Mouse (Mus musculus): ENCODE data around the gene Hist1h2ai.
"Not testable (repeated sequence)": the region's sequence is repeated elsewhere in the genome, so short reads cannot be mapped to it uniquely, and the experiment has no call there.

DNA sequence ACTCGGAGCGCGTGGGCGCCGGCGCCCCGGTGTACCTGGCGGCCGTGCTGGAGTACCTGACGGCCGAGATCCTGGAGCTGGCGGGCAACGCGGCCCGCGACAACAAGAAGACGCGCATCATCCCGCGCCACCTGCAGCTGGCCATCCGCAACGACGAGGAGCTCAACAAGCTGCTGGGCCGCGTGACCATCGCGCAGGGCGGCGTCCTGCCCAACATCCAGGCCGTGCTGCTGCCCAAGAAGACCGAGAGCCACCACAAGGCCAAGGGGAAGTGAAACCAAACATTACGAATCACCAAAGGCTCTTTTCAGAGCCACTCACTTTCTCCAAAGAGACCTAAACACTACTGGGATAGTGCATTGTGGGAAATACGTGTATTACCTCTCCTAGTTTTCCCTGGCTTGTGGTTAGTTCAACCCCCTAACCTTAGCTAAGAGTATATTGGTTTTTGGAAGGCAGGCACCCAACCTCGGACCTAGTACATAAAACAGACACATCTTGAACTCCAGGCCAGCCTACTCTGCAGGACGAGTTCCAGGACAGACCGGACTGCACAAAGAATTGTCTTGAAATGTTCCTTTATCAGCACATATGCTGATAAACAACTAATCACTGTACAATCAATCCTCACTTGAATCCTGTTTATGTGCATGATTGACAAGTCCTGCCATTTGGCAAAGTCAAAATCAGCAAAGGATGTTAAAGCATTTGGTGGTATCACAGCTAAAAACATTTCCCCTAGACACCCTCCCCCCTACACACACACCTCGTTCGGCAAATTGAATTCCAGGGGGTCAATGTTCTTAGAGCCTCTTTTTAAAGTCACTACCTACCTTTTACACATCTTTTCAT lies 544 bp downstream of the Hist1h2ai start:
- peak; percentile 58; the same call in 1 of the 2 replicates for TF ChIP-seq POLR2A (IDR thresholded peaks at IDR 0.05; ENCODE audit: borderline replicate concordance, control insufficient read depth, low read depth, low read length)
- not testable (repeated sequence) for TF ChIP-seq CTCF (IDR thresholded peaks at IDR 0.05; ENCODE audit: control insufficient read depth, insufficient read depth, low read length)

Measured in bone marrow, adult 2 months (tissue).